Mouse (Mus musculus): ENCODE data around the gene Wdfy1. TPM values are rescaled to one million over a fixed set of nuclear protein-coding genes. Genes with fewer than 3 reads are reported as not detected.

Gene Wdfy1
- total RNA-seq, 1 experiment from 2014 or later: 14.3 TPM

- ATAC-seq (replicated peaks in 1 of 2; ENCODE audit: insufficient read depth in 1 of 2, low FRiP score in 2 of 2, low TSS enrichment in 1 of 2, low read depth in 1 of 2, poor library complexity in 2 of 2, severe bottlenecking in 2 of 2): no peak
These were observed 88.7 kb downstream of the Wdfy1 start for GRCm38 (mm10) chr1:79687254-79687653.

- peak; percentile 36 to 37; a peak in 2 of 4 replicates for ATAC-seq (replicated peaks in 1 of 2; ENCODE audit: insufficient read depth in 1 of 2, low FRiP score in 2 of 2, low TSS enrichment in 1 of 2, low read depth in 1 of 2, poor library complexity in 2 of 2, severe bottlenecking in 2 of 2)
These were observed 91.9 kb downstream of the Wdfy1 start for GRCm38 (mm10) chr1:79684027-79684426.

GRCm38 (mm10) chr1:79682936-79683335 lies 93.0 kb downstream of the Wdfy1 start:
- no peak; a peak in 1 of 4 replicates for ATAC-seq (replicated peaks in 1 of 2; ENCODE audit: insufficient read depth in 1 of 2, low FRiP score in 2 of 2, low TSS enrichment in 1 of 2, low read depth in 1 of 2, poor library complexity in 2 of 2, severe bottlenecking in 2 of 2)

GRCm38 (mm10) chr1:79680777-79681176 lies 95.2 kb downstream of the Wdfy1 start:
- no peak for ATAC-seq (replicated peaks in 1 of 2; ENCODE audit: insufficient read depth in 1 of 2, low FRiP score in 2 of 2, low TSS enrichment in 1 of 2, low read depth in 1 of 2, poor library complexity in 2 of 2, severe bottlenecking in 2 of 2)

DNA sequence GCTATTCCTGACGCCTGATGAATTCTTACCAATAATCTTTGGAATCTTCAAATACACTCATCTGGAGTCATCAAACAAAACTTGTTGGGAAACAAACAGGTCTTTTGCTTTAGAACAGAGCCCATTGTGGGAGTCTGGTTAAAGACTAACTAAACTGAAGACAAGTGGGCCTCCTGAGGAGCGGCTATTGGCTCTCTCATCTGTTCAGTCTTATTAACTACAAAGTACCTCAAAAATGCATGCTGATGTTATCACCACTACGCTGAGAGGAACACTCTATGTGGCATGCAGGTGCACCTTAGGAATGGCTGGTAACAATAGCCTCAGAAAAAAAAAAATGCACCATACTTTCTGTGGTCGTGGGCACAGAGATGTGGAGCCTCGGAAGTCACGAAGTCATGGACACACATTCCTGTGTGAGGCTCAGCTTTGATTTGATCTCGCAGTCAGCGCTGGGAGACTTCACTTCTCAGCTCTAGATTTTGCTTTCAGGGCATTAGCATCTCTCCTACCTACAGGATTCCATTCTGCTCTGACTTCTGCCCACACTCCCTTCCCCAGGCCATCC lies 97.7 kb downstream of the Wdfy1 start:
- ATAC-seq (replicated peaks in 1 of 2; ENCODE audit: insufficient read depth in 1 of 2, low FRiP score in 2 of 2, low TSS enrichment in 1 of 2, low read depth in 1 of 2, poor library complexity in 2 of 2, severe bottlenecking in 2 of 2): no peak

- no peak for ATAC-seq (replicated peaks in 1 of 2; ENCODE audit: insufficient read depth in 1 of 2, low FRiP score in 2 of 2, low TSS enrichment in 1 of 2, low read depth in 1 of 2, poor library complexity in 2 of 2, severe bottlenecking in 2 of 2)
These were observed 100.2 kb downstream of the Wdfy1 start for GRCm38 (mm10) chr1:79675716-79676115.

DNA sequence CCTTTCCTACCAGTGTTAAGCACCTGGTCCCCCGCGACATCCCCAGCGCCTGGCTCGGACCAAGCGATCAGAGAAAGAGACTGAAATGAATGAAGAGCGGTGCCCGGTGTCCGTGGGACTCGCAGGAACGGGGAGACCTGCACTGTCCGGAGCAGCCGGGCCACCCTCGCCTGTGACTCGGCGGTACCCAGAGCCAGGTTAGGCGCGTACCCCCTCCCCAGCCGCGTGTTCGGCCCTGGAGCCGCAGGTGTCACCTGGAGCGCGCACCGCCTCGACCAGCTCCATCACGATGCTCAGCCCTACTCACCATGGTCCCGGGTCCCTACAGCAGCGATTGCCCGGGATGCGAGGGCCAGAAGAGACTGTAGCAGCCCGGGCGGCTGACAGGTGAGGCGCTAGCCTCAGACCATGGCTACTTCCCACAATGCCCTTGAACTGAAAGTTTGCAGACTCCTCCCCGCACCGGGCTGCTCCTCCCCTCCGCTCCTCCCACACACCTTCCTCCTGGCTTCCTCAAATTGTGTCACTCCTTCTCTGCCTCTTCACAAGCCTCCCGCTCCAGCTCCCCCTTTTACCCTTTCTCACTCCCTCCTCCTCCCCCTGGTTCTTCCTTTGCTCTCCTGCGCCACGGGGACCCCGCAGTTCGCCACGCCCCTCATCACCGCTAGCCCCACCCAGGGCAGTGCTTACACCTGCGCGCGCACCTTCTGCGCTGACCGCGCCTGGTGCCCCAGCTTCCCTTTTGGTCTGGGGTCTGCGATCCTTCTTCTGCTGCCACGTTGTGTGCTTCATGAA lies 104.2 kb downstream of the Wdfy1 start, which contains the start of gene Ap1s3:
Gene Ap1s3, minus strand, starts transcription at position 430 of the 795 bp plus-strand sequence.
- ATAC-seq (replicated peaks in 1 of 2; ENCODE audit: insufficient read depth in 1 of 2, low FRiP score in 2 of 2, low TSS enrichment in 1 of 2, low read depth in 1 of 2, poor library complexity in 2 of 2, severe bottlenecking in 2 of 2): peak; percentile 90 to 94

GRCm38 (mm10) chr1:79671196-79671542 lies 104.8 kb downstream of the Wdfy1 start:
- peak; percentile 68 to 73 for ATAC-seq (replicated peaks in 1 of 2; ENCODE audit: insufficient read depth in 1 of 2, low FRiP score in 2 of 2, low TSS enrichment in 1 of 2, low read depth in 1 of 2, poor library complexity in 2 of 2, severe bottlenecking in 2 of 2)

DNA sequence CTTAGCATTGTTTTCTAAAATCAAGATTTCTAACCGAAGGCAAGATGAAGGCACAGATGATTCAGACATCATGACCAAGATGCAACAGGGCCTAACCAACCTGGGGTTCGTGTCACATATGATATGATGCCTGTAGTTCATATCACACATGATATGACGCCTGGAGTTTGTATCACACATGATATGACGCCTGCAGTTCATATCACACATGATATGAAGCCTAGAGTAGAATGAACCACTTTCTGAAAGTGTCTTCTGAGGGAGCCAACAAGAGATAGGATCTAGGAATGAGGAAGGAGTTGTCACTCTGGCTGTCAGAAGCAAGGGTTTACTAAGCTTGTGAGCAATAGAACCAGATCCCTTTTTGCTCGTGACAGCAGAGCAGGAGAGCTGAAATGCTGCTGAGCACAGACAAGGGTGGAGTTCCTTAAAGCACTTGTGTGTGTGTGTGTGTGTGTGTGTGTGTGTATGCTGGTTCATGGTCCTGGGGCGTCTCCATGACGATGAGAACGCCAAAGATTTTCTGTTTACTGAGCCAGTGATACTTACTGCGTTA lies 106.4 kb downstream of the Wdfy1 start:
- ATAC-seq (replicated peaks in 1 of 2; ENCODE audit: insufficient read depth in 1 of 2, low FRiP score in 2 of 2, low TSS enrichment in 1 of 2, low read depth in 1 of 2, poor library complexity in 2 of 2, severe bottlenecking in 2 of 2): no peak

DNA sequence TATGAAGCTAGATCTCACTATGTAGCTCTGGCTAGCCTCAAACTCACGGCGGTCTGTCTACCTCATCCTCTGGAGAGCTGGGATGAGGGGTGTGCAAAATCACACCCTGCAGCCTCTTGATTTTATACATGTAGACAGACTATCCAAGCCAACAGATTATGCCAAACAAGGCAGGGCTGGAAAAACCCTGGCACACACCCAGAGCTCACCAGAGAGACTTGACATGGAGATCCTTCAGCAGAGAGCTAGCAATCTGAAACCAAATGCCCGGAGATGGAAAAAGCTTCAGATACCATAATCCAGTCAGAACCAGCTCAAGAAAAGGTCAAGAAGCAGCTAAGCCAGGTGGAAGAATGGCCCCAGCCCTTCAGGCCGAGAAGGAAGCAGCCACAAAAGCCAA lies 111.0 kb downstream of the Wdfy1 start:
- ATAC-seq (replicated peaks in 1 of 2; ENCODE audit: insufficient read depth in 1 of 2, low FRiP score in 2 of 2, low TSS enrichment in 1 of 2, low read depth in 1 of 2, poor library complexity in 2 of 2, severe bottlenecking in 2 of 2): no peak

GRCm38 (mm10) chr1:79659598-79659997 lies 116.3 kb downstream of the Wdfy1 start:
- no peak for ATAC-seq (replicated peaks in 1 of 2; ENCODE audit: insufficient read depth in 1 of 2, low FRiP score in 2 of 2, low TSS enrichment in 1 of 2, low read depth in 1 of 2, poor library complexity in 2 of 2, severe bottlenecking in 2 of 2)

GRCm38 (mm10) chr1:79657411-79657810 lies 118.5 kb downstream of the Wdfy1 start:
- no peak for ATAC-seq (replicated peaks in 1 of 2; ENCODE audit: insufficient read depth in 1 of 2, low FRiP score in 2 of 2, low TSS enrichment in 1 of 2, low read depth in 1 of 2, poor library complexity in 2 of 2, severe bottlenecking in 2 of 2)

DNA sequence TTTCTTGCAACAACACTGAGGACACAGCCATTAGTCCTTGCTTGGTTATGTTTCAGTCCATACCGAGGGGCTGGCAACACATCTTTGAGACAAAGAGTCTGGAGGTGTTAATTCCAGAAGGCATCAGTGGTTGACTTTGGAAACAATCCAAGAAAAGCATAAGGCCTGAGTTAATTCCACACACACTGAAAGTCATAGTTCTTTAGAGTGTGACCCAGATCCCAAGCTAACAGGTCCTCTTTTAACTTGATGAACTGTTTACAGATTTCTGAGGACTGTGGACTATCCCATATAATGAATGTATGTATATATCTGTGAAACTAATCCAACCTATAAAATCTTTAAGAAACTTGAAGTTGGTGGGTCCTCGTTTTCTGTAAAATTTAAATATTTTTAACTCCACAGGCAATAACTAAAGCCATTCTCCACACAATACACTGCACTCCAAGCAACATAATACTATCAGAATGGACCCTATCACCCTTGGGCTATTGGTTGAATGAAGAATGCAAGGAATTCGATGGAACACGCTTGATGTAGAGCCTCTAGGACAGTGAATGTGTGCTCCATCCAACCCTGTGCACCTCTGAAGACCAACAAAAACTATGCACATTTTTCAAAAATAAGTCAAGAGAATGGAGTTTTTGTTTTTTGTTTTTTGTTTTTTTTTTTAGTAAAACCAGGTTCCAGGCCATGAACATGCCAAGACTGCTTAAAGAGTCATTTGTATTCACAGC lies 120.0 kb downstream of the Wdfy1 start:
- no peak for ATAC-seq (replicated peaks in 1 of 2; ENCODE audit: insufficient read depth in 1 of 2, low FRiP score in 2 of 2, low TSS enrichment in 1 of 2, low read depth in 1 of 2, poor library complexity in 2 of 2, severe bottlenecking in 2 of 2)

DNA sequence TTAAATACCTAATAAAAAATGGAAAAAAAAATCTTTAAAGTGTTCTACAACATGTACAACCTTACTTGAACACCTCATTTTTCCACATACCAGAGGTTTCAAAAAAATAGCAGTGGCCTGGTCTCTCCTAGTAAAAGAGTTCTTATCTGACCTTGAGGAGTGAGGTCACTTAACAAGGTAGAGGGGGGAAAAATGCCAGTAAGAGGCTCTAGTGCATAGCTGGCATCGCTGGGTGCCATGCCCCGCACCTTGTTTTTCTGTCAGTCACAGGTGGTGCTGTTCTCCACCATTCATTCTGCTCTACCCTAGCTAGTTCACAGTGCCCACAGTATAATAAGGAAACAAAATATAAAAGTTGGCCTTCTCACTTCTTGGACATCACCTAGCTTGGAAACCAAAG lies 121.0 kb downstream of the Wdfy1 start:
- ATAC-seq (replicated peaks in 1 of 2; ENCODE audit: insufficient read depth in 1 of 2, low FRiP score in 2 of 2, low TSS enrichment in 1 of 2, low read depth in 1 of 2, poor library complexity in 2 of 2, severe bottlenecking in 2 of 2): no peak

Other genes with a start within 250 kb of the Wdfy1 start
- 9.7 and 30.6 TPM in 2 replicates for gene Ap1s3, start 104.2 kb downstream of the Wdfy1 start, total RNA-seq (2017)
- 31.3 and 42.9 TPM in 2 replicates for gene Mrpl44, start 125 bp downstream of the Wdfy1 start, total RNA-seq (2017)
- 2.9 and 8.3 TPM in 2 replicates for gene Serpine2, start 85.0 kb upstream of the Wdfy1 start, total RNA-seq (2017)